Mouse (Mus musculus) urinary bladder, postnatal 25 days (tissue): ENCODE results near the gene Ubash3b.

Experiments
- DNase-seq: peaks from one replicate; pipeline ENCODE4 v3.0.0; 2022; ENCODE audit warnings: low spot score

Ubash3b gene

GRCm38 (mm10) chr9:41136273-41136672 lies 25.2 kb downstream of the Ubash3b start:
- no peak for DNase-seq

- no peak for DNase-seq
These were observed 26.6 kb downstream of the Ubash3b start for GRCm38 (mm10) chr9:41134907-41135306.

GRCm38 (mm10) chr9:41130563-41130962 lies 30.9 kb downstream of the Ubash3b start:
- no peak for DNase-seq

- no peak for DNase-seq
These were observed 31.6 kb downstream of the Ubash3b start for GRCm38 (mm10) chr9:41129802-41130480.

DNA sequence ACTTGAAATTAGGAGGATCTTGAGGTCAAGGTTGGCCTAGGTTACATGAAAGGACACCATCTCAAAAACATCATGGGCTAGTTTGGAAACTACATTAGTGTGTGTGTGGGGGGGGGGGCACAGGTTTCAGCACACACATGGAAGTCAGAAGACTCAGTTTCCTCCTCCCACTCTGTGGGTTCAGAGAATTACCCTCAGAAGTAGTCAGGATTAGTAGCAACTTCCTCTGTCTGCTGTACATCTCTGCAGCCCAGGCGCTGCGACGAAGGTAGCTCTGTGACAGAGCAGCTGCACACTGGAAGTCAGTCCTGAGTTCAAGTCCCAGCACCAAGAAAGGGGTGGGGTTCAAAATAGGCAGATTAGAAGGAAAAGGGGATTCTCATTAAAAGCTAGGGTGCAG lies 32.2 kb downstream of the Ubash3b start:
- DNase-seq = no peak

GRCm38 (mm10) chr9:41126723-41127122 lies 34.8 kb downstream of the Ubash3b start:
- no peak for DNase-seq

DNA sequence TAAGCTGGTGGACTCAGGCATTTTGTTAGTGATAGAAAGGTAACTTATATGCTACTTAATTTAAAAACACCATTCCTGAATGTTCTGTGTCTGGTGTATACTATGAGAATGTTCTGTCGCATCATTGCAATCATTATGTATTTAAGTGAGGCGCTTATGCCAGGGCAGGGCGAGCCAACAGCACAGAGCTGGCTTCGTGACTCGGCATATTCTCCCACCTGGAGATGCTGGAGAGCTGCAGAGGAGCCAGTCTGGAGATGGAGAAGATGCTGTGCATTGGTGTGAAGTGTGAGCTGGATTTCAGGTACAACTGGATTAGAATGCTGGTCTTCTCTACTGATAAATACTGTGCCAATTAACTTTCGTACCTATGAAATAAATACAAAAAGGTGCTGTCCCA lies 37.2 kb downstream of the Ubash3b start:
- no peak for DNase-seq

DNA sequence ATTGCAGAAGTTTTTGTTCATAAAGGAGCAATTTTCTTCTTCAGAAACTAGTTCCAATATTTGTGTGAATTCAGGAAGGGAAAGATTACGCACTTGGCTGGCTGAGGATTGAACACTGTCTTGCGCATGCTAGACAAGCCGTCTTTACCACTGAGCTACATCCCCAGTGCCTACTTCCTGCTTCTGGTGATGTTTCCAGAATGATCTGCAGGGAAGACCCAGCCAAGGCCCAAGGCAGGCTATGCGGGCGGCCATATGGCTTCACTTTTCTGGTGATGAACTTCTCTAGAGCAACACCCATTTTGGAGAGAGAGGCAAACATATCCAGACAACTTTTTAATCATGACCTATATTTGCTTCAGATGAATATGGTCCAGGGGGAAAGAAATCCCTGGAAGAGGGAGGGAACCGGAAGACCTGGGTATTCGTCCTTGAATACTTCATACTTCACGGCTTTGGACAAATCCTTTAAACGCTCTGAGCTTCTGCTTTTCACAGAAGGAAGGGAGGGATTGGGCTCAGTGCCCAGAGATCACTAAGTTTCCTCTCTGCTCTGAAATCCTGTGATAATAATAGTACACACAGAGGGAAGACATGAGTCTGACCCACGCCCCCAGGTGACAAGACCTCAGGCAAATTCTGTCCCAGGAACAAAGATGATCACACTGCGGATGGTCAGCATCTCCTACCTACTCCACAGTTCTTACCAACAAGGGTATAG lies 38.9 kb downstream of the Ubash3b start:
- no peak for DNase-seq

DNA sequence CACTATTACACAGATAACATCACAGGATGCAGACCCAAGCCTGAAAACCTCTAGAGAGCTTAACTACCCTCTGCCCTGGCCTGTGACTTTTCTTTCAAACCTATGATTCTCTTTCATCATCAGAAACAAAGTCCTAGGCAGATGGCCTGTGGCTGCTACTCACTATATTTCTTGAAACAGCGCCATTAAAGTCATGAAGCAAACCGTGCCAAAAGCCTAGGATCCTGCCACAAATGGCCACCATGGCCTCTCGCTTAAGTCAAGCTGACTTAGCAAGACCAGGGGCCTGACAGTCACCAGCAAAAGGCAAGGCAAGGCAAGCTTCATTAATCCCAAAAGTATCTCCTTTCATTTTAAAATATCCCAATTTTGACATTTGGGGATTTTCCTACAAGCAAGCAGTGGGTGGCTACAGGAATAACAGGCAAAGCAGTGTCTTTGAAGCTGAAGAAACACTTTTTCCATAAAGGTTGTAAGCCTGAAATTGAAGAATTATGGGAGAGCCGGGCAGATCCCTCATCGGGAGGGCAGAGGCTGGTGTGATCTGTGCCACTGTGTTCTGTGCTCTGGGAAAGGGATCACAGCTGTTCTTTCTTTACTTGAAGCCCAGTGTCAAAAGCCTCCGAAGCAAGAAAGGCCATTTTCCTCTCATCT lies 39.7 kb downstream of the Ubash3b start:
- DNase-seq = no peak

DNA sequence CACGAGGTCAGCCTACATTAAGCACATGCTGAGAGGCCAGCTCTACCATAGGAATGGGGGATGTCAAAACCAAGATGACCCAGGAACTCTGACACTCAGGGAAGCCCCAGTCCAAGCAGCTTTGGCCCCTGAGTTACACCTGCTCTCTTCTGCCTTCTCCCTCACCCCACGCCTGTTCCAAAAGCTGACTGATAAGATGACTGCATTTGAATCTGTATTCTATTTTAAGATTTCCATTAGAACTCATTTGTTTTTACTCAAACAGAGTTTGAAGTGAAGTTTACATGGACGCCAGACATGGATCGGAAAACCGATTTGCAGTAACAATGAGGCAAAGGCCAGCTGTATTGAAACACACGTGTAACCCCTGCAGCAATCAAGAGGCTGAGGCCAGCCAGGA lies 41.5 kb downstream of the Ubash3b start:
- DNase-seq = no peak

DNA sequence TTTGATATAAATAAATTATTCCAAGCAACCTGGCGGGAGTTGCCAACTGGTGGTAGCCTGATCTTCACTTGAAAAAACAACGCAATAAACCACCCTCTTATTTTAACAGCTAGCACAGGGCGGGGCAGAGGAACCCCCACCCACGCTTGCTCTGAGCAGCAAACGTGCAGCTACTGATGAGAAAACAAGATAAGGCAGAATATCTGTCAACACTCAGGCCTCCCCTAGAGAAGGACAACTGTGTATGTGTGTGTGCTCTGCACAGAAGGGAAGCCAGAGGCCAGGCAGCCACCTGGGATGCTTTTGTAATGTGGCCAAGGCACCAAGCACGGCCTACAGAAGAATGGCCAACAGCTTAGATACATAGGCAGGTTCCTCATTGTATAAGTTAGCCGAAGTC lies 43.4 kb downstream of the Ubash3b start:
- DNase-seq = no peak

DNA sequence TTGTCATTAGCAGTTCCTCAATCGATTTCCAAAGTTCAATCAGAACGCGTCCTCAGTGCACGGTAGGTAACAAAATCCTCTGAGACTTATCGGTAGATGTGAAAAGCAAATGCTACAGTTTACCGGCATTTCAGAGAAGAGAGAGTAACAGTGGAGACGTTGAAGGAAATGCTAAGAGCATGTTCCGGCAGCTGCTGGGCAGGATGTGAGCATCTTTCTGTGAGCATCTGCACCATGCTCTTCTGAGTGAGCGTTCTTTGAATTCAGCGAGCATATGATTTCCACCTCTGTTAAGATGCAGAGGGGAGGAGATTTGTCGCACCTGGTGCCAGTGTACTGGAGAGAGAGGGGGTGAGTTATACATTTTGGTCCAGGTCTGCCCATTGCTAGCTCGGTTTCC lies 45.4 kb downstream of the Ubash3b start:
- no peak for DNase-seq

- DNase-seq = no peak
These were observed 47.1 kb downstream of the Ubash3b start for GRCm38 (mm10) chr9:41114367-41114766.

- no peak for DNase-seq
These were observed 51.7 kb downstream of the Ubash3b start for GRCm38 (mm10) chr9:41109749-41110148.

DNA sequence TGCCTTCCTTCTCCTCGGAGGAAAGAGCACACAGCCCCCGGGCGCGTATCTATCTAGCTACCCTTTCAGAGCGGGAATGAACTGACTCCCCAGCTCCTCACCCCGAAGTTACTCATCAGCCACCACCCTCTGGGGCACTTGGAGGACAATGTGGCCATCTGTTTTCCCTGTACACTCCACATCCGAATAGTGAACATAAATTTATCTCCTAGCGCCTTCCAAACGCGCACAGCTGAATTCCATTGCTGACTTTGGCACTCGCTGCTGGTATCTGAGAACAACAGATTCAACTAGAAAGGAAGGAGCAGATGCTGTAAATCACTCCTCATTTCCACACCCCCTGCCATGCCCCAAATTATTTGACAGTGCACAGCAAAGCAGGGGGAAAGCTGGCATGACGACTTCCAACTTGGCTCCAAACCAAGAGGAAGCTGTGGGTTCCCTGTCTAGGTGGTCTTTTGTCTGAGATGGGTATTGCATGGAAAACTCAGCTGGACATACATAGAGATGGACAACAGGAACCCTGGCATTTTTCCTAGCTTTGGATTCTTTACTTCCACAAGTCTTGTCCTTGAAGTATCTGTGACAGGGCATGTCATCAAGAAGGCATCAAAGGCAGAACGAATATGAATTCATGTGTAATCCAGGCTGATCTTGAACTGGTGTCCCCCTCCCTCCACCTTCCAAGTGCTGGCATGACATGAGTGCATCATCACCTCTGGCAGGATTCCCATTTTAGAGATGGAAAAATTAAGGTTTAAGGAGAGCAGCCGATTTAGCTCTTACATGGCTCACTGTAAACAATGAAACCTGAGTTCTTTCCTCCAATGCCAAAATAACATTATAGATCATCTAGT lies 52.9 kb downstream of the Ubash3b start:
- DNase-seq = no peak

DNA sequence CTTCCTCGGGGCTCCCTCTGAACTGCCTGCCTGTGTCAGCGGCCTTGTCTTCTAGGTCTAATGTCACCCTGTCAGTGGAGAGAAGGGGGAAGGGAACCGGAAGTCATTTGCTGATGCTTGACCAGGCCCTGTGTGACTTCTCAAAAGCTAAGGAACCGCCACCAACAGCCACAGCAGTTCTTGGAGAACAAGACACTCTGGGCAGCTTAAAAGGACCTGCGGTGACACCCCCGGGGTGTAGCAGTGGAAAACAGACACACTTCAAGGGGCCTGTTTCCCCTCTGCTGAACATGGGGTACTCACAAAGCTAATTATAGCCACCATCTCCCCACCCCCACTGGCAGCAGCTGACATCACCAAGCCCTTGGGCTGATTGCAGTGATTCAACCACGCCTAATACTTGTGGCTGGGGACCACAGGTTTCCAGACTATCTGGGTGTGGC lies 56.3 kb downstream of the Ubash3b start:
- no peak for DNase-seq

DNA sequence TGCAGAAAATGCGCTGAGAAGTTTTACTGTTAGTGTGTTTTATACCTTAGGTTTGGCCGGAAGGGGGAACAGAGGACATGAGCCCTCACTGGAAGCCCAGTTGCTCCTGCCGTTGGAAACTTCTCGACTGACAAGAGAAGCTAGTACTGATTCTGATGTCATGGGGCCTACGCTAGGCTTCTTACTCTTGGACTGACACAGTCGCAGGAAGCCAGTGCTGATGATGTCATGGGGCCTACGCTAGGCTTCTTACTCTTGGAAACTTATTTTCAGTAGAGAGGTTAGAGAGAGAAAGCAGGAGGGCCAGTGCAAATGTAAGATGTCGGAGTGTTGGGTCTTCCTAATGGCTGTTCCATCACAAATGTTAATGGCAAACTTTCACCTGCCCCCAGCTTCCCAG lies 57.8 kb downstream of the Ubash3b start:
- DNase-seq = no peak

DNA sequence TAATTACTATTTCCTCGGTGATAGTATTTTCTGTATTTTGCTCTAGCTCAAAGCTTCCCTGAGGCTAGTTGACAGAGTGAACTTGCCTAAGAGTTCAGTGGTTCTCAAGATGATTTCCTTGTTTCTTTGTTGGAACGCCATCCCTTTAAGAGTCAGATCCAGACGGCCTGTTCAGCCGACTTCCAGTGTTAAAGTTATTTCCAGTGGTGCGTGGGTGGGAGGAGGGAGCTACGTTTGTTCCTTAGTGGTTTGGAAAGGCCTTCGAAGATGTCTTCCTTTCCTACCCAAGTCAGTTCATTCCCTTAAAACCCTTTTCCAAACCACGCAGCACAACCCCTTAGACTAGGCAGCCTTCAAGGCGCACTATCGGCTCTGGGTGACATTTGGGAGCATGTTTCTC lies 58.9 kb downstream of the Ubash3b start:
- DNase-seq = no peak

DNA sequence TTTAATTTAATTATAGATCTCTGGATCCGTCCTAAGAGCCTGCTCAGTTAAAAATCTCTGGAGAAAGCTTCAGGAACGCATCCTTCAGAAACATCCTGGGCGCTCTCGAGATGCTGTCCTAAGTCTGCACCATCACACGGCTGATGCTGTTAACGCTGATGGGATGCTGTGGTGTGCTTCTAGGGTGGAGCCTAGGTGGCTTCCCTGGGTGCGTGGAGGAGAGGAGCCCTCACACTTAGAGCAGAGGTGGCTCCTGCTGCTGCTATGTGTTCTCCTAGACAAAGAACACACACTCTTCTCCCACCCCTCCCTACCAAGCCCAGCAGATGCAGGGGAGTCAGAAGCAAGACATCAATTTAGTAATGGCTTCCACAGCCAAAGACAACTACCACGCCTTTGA lies 61.6 kb downstream of the Ubash3b start:
- DNase-seq = no peak

DNA sequence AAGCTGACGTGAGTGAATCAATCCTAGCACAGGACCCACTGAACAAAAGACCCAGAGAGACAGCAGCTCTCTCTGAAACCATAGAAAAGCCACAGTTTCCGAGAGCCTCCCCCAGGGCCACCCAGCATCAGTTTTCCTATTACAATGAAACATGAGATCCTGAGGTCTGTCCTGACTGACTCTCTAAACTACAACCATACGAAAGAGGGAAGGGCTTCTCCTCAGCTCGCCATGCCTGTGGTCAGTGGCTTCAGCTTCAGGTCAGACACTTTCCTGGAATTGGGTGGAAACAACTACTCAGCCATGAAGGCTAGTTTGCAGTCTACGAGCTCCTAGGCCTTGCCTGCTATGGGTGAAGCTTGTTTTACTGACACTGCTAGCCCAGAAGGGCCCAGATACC lies 62.4 kb downstream of the Ubash3b start:
- no peak for DNase-seq

GRCm38 (mm10) chr9:41098065-41098464 lies 63.4 kb downstream of the Ubash3b start:
- DNase-seq = no peak

DNA sequence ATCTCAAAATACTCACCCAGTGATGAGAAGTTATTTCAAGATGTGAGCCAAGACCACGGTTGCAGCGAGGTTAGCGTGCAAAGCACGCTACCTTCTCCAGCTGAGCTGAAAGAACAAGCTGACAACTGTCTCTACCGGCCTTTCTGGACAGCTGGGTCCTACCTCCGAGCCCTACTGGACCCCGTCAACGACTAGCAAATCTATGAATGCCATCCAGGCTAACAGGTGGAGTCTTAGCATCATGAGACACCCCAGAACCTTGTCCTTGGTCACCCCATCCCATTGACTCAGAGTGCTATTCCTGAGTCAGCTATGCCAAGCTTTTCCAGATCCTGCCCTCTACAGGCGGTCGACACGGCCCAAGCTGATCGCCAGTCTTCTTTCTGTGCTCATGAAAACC lies 69.5 kb downstream of the Ubash3b start:
- DNase-seq = no peak
